Mouse (Mus musculus) forebrain, postnatal 0 days (tissue): ENCODE data around the gene Scrt2. TPM values are rescaled to one million over a fixed set of nuclear protein-coding genes. Genes with fewer than 3 reads are reported as not detected.

Experiments used
- ATAC-seq: fragments of 200-750 bp; cut with Nextera tagmentation; 2 replicates; pipeline ENCODE4 v1.8.0; 2017; ENCODE audit warnings: mild to moderate bottlenecking, moderate library complexity
- DNase-seq: peaks from one replicate; pipeline ENCODE4 v3.0.0-alpha.2; 2015
- H3K27ac ChIP-seq: fragments of 300-500 bp; sonication (generic); 2 replicates; pipeline ENCODE4 v1.5.1; 2014; ENCODE audit warnings: low read depth, mild to moderate bottlenecking, antibody characterized with exemption, low read length, moderate library complexity, mixed read lengths
- H3K27me3 ChIP-seq: fragments of 300-500 bp; sonication (generic); 2 replicates; pipeline ENCODE4 v1.6.1; 2014; ENCODE audit warnings: mild to moderate bottlenecking, low read length, mixed read lengths; ENCODE audit not compliant: insufficient read depth
- H3K36me3 ChIP-seq: fragments of 300-500 bp; sonication (generic); 2 replicates; pipeline ENCODE4 v1.6.1; 2014; ENCODE audit warnings: mild to moderate bottlenecking, moderate library complexity; ENCODE audit not compliant: insufficient read depth
- H3K4me1 ChIP-seq: fragments of 300-500 bp; sonication (generic); 2 replicates; pipeline ENCODE4 v1.6.1; 2014; ENCODE audit warnings: antibody characterized with exemption; ENCODE audit not compliant: insufficient read depth
- H3K4me2 ChIP-seq: fragments of 300-500 bp; sonication (generic); 2 replicates; pipeline ENCODE4 v1.6.1; 2014; ENCODE audit warnings: low read depth, mild to moderate bottlenecking, moderate library complexity
- H3K4me3 ChIP-seq: fragments of 300-500 bp; sonication (generic); 2 replicates; pipeline ENCODE4 v1.5.1; 2014; ENCODE audit warnings: low read depth, low read length, mixed read lengths
- H3K9ac ChIP-seq: fragments of 300-500 bp; sonication (generic); 2 replicates; pipeline ENCODE4 v1.6.1; 2014; ENCODE audit warnings: mild to moderate bottlenecking
- H3K9me3 ChIP-seq: fragments of 300-500 bp; sonication (generic); 2 replicates; pipeline ENCODE4 v1.6.1; 2016; ENCODE audit warnings: low read length
- CTCF ChIP-seq: sonication (generic); IDR thresholded peaks from 2 replicates; pipeline ENCODE4 v1.5.1; 2016; ENCODE audit warnings: antibody characterized with exemption, control low read depth, low read depth
- WGBS: fragments of 180-500 bp; shearing (Covaris S2); extraction: QIAGEN DNeasy Blood & Tissue Kit; methylation state at CpG from one replicate; pipeline ENCODE4 v1.1.7; 2014; 5-methylcytosine and 5-hydroxymethylcytosine counted together
- polyA plus RNA-seq: library from polyadenylated mRNA; unstranded; fragments of >200 nt; fragmentation: Nextera tagmentation; extraction: Ambion mirVana; gene quantifications from 2 replicates; pipeline ENCODE4 v1.2.1, GENCODE M21; 2015
- total RNA-seq: library from RNA; depleted of rRNA; stranded (reverse); fragments of >200 nt; gene quantifications from 2 replicates; pipeline ENCODE4 v1.2.3, GENCODE M21; 2014

Scrt2 gene
- total and polyA plus RNA-seq, 2 experiments from 2014 or later = 4.3 to 7.4 TPM

- Histone ChIP-seq H3K4me2 (no peak overlapping the region), H3K36me3 (peaks cover 7% of the 10 kb centered on the region; the same call in 1 of the 2 replicates), H3K4me1 (no peaks in the 10 kb centered on the region), H3K4me3 (no peak overlapping the region), H3K9ac (no peak overlapping the region), H3K27ac (no peak overlapping the region; the same call in 1 of the 2 replicates), H3K9me3 (no peaks in the 10 kb centered on the region), H3K27me3 (no peaks in the 10 kb centered on the region)
- 62% methylated on average over 10 of the region's 10 CpGs for WGBS
- TF ChIP-seq CTCF = no peak
- ATAC-seq (peak; percentile 18), DNase-seq (no peak)
Observed at GRCm38 (mm10) chr2:152112970-152113369, 31.6 kb downstream of the Scrt2 start.

GRCm38 (mm10) chr2:152114057-152114975 is 33.0 kb downstream of the Scrt2 start:
- ATAC-seq (peak; percentile 16; the same call in 1 of the 2 replicates), DNase-seq (no peak)
- no peaks in the 10 kb centered on the region for H3K9me3 ChIP-seq
- peak overlapping the region; percentile 31; the same call in 1 of the 2 replicates for H3K9ac ChIP-seq
- no peak overlapping the region for H3K27ac ChIP-seq
- no peak for TF ChIP-seq CTCF
- H3K4me3 ChIP-seq = peak overlapping the region; percentile 15
- no peaks in the 10 kb centered on the region for H3K27me3 ChIP-seq
- no peaks in the 10 kb centered on the region for H3K4me1 ChIP-seq
- H3K36me3 ChIP-seq = peaks cover 7% of the 10 kb centered on the region; the same call in 1 of the 2 replicates
- 13% methylated on average over 36 of the region's 36 CpGs for WGBS
- H3K4me2 ChIP-seq = peak overlapping the region; percentile 50

DNA sequence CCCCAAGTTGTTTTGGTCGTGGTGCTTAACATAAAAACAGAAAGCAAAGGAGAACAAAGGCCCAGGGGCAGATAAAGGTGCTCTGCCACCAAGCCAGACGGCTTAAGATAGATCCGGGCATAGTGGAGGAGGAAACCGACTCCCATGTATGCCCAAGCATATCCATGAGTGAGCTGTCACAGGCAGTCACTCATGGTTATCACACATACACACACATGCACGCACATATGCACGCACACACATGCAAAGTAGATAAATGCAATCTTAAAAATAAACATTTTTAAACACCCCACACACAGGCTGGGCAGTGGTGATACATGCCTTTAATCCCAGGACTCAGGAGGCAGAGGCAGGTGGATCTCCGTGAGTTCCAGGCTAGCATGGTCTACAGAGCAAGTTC is 36.4 kb downstream of the Scrt2 start:
- Histone ChIP-seq H3K27me3 (no peaks in the 10 kb centered on the region), H3K9ac (no peak overlapping the region)
- no peak for ATAC-seq

GRCm38 (mm10) chr2:152119228-152119865 is 38.0 kb downstream of the Scrt2 start:
- 53% methylated on average over 6 of the region's 6 CpGs for WGBS
- H3K4me3 ChIP-seq = no peak overlapping the region
- H3K9ac ChIP-seq = no peak overlapping the region
- no peaks in the 10 kb centered on the region for H3K27me3 ChIP-seq
- H3K4me2 ChIP-seq = no peak overlapping the region
- H3K36me3 ChIP-seq = no peaks in the 10 kb centered on the region
- no peak for TF ChIP-seq CTCF
- no peak for ATAC-seq
- no peak overlapping the region for H3K27ac ChIP-seq
- no peak for DNase-seq
- no peaks in the 10 kb centered on the region for H3K9me3 ChIP-seq
- no peaks in the 10 kb centered on the region for H3K4me1 ChIP-seq

More for the DNA sequence above, 36.4 kb downstream of the Scrt2 start:
- H3K4me3 ChIP-seq = no peak overlapping the region
- TF ChIP-seq CTCF = no peak
- WGBS = 86% methylated on average over 7 of the region's 7 CpGs
- H3K4me2 ChIP-seq = no peak overlapping the region
- no peak for DNase-seq
- no peaks in the 10 kb centered on the region for H3K4me1 ChIP-seq
- no peak overlapping the region for H3K27ac ChIP-seq
- H3K9me3 ChIP-seq = no peaks in the 10 kb centered on the region
- H3K36me3 ChIP-seq = no peaks in the 10 kb centered on the region

GRCm38 (mm10) chr2:152122896-152123295 is 41.6 kb downstream of the Scrt2 start:
- Histone ChIP-seq H3K27ac (no peak overlapping the region), H3K27me3 (no peaks in the 10 kb centered on the region), H3K4me1 (no peaks in the 10 kb centered on the region), H3K4me3 (no peak overlapping the region), H3K9ac (no peak overlapping the region), H3K4me2 (no peak overlapping the region), H3K9me3 (no peaks in the 10 kb centered on the region), H3K36me3 (no peaks in the 10 kb centered on the region)
- DNase-seq (no peak), ATAC-seq (no peak)
- WGBS = 82% methylated on average over 9 of the region's 9 CpGs
- TF ChIP-seq CTCF = no peak

GRCm38 (mm10) chr2:152128597-152128996 is 47.3 kb downstream of the Scrt2 start:
- ATAC-seq (no peak), DNase-seq (no peak)
- no peaks in the 10 kb centered on the region for H3K4me1 ChIP-seq
- no peak overlapping the region for H3K4me2 ChIP-seq
- H3K36me3 ChIP-seq = no peaks in the 10 kb centered on the region
- 69% methylated on average over 2 of the region's 2 CpGs for WGBS
- no peak for TF ChIP-seq CTCF
- no peaks in the 10 kb centered on the region; the same call in 1 of the 2 replicates for H3K27me3 ChIP-seq
- H3K9ac ChIP-seq = no peak overlapping the region
- no peak overlapping the region for H3K4me3 ChIP-seq
- H3K9me3 ChIP-seq = no peaks in the 10 kb centered on the region
- no peak overlapping the region for H3K27ac ChIP-seq

DNA sequence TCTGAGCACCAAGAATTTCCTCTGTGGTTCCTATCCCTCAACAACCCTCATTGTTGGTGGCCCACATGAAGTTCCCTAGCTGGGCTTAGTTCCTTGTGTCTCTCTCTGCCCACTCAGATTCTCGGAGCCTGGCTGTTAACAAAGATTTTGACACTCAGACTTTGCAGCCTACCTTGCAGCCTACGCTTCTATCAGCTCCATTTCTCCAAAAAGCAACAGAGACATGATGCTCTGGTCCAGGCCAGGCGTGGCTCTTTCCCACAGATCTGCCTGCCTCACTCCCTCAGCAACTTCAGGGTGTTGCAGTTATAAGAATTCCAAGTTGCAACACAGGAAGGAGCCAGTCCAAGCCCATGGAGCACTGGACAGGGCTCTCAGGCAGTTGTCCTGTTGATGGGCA is 48.4 kb downstream of the Scrt2 start:
- Histone ChIP-seq H3K9me3 (no peaks in the 10 kb centered on the region), H3K4me1 (no peaks in the 10 kb centered on the region), H3K27ac (no peak overlapping the region), H3K27me3 (no peaks in the 10 kb centered on the region; the same call in 1 of the 2 replicates), H3K9ac (no peak overlapping the region), H3K4me2 (no peak overlapping the region), H3K36me3 (no peaks in the 10 kb centered on the region), H3K4me3 (no peak overlapping the region)
- DNase-seq = no peak
- no peak for TF ChIP-seq CTCF
- no peak for ATAC-seq
- WGBS = 83% methylated on average over 3 of the region's 3 CpGs
